Mouse (Mus musculus) skeletal muscle tissue, adult 2 months (tissue): ENCODE measurements at regions not wholly inside any gene's neighbourhood (a gene's known extent, or its start where the extent isn't known, plus 50 kb on each side); places are given as distances from the start of the nearest gene placed in this dataset.

Source experiments
- DNase-seq: peaks from one replicate; pipeline ENCODE4 v3.0.0-alpha.2; 2012; ENCODE audit warnings: low read depth, low spot score

GRCm38 (mm10) chr12:12708954-12709523 is 232.7 kb downstream of the Mycn start:
- no peak for DNase-seq

- DNase-seq: no peak
Observed at GRCm38 (mm10) chr12:12706326-12706920, 235.3 kb downstream of the Mycn start.

- DNase-seq: no peak
Observed at GRCm38 (mm10) chr12:12701735-12702134, 240.0 kb downstream of the Mycn start.

- DNase-seq: no peak
Observed at GRCm38 (mm10) chr12:12701060-12701667, 240.6 kb downstream of the Mycn start.

- DNase-seq: no peak
Observed at GRCm38 (mm10) chr12:12693838-12694777, 247.6 kb downstream of the Mycn start.

- DNase-seq: no peak
Observed at GRCm38 (mm10) chr12:12687376-12687775, 254.3 kb downstream of the Mycn start.

- no peak for DNase-seq
Observed at GRCm38 (mm10) chr12:12685217-12685522, 256.5 kb downstream of the Mycn start.

- DNase-seq: no peak
Observed at GRCm38 (mm10) chr12:12684481-12685216, 257.1 kb downstream of the Mycn start.

- DNase-seq: no peak
Observed at GRCm38 (mm10) chr12:12683733-12684470, 257.8 kb downstream of the Mycn start.

GRCm38 (mm10) chr12:12681101-12681500 is 260.6 kb downstream of the Mycn start:
- no peak for DNase-seq

- no peak for DNase-seq
Observed at GRCm38 (mm10) chr12:12680371-12680921, 261.3 kb downstream of the Mycn start.

- no peak for DNase-seq
Observed at GRCm38 (mm10) chr12:12676676-12677075, 265.0 kb downstream of the Mycn start.

GRCm38 (mm10) chr12:12669931-12670330 is 271.8 kb downstream of the Mycn start:
- no peak for DNase-seq

GRCm38 (mm10) chr12:12668919-12669318 is 272.8 kb downstream of the Mycn start:
- DNase-seq: no peak

GRCm38 (mm10) chr12:12655611-12656010 is 286.1 kb downstream of the Mycn start:
- no peak for DNase-seq

- no peak for DNase-seq
Observed at GRCm38 (mm10) chr12:12655184-12655583, 286.5 kb downstream of the Mycn start.

GRCm38 (mm10) chr12:12652361-12652760 is 289.4 kb downstream of the Mycn start:
- DNase-seq: no peak

GRCm38 (mm10) chr12:12650309-12650708 is 291.4 kb downstream of the Mycn start:
- no peak for DNase-seq

GRCm38 (mm10) chr12:12647467-12647866 is 294.2 kb downstream of the Mycn start:
- no peak for DNase-seq

- DNase-seq: no peak
Observed at GRCm38 (mm10) chr12:12645183-12645582, 296.5 kb downstream of the Mycn start.
